Mouse (Mus musculus) urinary bladder, postnatal 25 days (tissue): ENCODE measurements at regions not wholly inside any gene's neighbourhood (a gene's known extent, or its start where the extent isn't known, plus 50 kb on each side); places are given as distances from the start of the nearest gene placed in this dataset.
"Not testable (repeated sequence)": the region's sequence is repeated elsewhere in the genome, so short reads cannot be mapped to it uniquely, and the experiment has no call there.

Experiments used
- DNase-seq: peaks from one replicate; pipeline ENCODE4 v3.0.0; 2022; ENCODE audit warnings: low spot score

DNA sequence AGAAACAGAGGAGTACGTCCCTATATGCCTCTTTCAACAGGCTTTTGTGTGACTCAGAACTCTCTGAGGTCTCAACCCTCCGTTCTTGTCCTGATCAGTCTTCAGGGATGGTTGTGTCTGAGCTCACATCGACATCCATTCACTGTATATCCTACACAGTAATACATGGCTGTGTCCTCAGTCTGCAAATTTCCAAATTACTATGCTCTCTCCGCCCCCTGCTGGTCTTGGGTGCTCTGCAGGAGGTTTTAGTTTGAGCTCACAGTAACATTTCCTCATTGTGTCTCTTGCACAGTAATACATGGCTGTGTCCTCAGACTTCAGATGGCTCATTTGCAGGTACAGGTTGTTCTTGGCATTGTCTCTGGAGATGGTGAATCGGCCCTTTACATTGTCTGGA, 53.5 kb downstream of the Adam6a start:
- not testable (repeated sequence) for DNase-seq

- peak; percentile 12 for DNase-seq
These were observed 67.2 kb downstream of the Adam6a start for GRCm38 (mm10) chr12:113610924-113611323.

DNA sequence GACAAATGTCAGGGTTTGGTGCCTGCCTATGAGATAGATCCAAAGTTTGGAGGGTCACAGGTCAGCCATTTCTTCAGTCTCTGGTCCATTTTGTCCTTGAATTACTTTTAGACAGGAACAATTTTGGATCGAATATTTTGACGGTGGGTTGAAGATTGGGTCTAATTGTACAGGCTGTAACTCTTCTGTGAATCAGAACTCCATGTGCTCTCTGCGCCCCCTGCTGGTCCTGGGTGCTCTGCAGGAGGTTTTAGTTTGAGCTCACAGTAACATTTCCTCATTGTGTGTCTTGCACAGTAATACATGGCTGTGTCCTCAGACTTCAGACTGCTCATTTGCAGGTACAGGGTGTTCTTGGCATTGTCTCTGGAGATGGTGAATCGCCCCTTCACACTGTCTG, 81.5 kb downstream of the Adam6a start:
- DNase-seq: not testable (repeated sequence)

DNA sequence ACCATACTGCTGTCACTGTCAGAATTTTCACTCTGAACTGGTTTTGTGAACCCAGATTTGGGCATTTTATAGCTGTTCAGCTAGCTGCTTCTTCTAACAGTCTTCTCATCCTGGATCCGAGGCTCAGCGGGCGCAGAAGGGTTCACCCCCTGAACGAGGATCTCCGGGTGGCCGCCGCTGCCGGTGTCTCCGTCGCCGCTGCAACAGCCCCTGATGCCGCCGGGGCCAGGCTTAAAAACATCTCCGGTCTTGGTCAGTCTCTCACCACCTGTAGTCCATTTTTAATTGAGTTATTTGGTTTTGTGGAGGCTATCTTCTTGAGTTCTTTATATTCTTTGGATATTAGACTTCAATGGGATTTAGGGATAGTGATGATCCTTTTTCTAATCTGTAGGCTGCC, 87.1 kb downstream of the Adam6a start:
- DNase-seq: not testable (repeated sequence)
